Mouse (Mus musculus) spleen, adult 2 months (tissue): Measurements from ENCODE around the gene Map2k6. TPM values are rescaled to one million over a fixed set of nuclear protein-coding genes. Genes with fewer than 3 reads are reported as not detected.

Experiments used
- DNase-seq, 2 experiments: peaks; one replicate each; pipeline versions ENCODE4 v3.0.0 to v3.0.0-alpha.2; 2012 to 2021; ENCODE audit warnings: low spot score in 2 of 2, low read depth in 1 of 2
- H3K27ac ChIP-seq: fragments of 200-500 bp; 2 replicates; pipeline ENCODE4 v1.5.1; 2012; ENCODE audit warnings: low read length, inconsistent platforms; ENCODE audit not compliant: insufficient read depth
- H3K27me3 ChIP-seq: fragments of 200-500 bp; 2 replicates; pipeline ENCODE4 v1.6.1; 2012; ENCODE audit warnings: mild to moderate bottlenecking, moderate library complexity, low read length, inconsistent platforms; ENCODE audit not compliant: control insufficient read depth, insufficient read depth
- H3K36me3 ChIP-seq: fragments of 200-500 bp; 2 replicates; pipeline ENCODE4 v1.6.1; 2012; ENCODE audit warnings: mild to moderate bottlenecking, low read length, inconsistent platforms; ENCODE audit not compliant: control insufficient read depth, insufficient read depth
- H3K4me1 ChIP-seq: fragments of 200-500 bp; 2 replicates; pipeline ENCODE4 v1.6.1; 2011; ENCODE audit warnings: inconsistent platforms; ENCODE audit not compliant: control insufficient read depth, insufficient read depth, insufficient read length
- H3K4me3 ChIP-seq: fragments of 200-500 bp; 2 replicates; pipeline ENCODE4 v1.5.1; 2011; ENCODE audit warnings: mild to moderate bottlenecking, inconsistent platforms; ENCODE audit not compliant: insufficient read depth, insufficient read length; ENCODE audit errors: extremely low read depth
- CTCF ChIP-seq: fragments of 200-500 bp; IDR thresholded peaks from 2 replicates; pipeline ENCODE4 v1.5.1; 2011; ENCODE audit warnings: mild to moderate bottlenecking, inconsistent platforms; ENCODE audit not compliant: insufficient read depth, insufficient read length, insufficient replicate concordance; ENCODE audit errors: extremely low read depth
- POLR2A ChIP-seq: fragments of 200-500 bp; IDR thresholded peaks from 2 replicates; pipeline ENCODE4 v1.6.1; 2011; ENCODE audit warnings: low read depth, low read length, inconsistent platforms
- WGBS: fragments of 180-500 bp; shearing (Covaris S2); methylation state at CpG from one replicate; pipeline ENCODE4 v1.1.7; 2018; 5-methylcytosine and 5-hydroxymethylcytosine counted together
- polyA plus RNA-seq: library from polyadenylated mRNA; depleted of rRNA; stranded (reverse); fragments of >200 nt; gene quantifications from 2 replicates; pipeline ENCODE4 v1.2.3, GENCODE M21; 2012

Map2k6 gene
- polyA plus RNA-seq, 1 experiment, result 2.1 TPM

GRCm38 (mm10) chr11:110369312-110370019, 29.5 kb upstream of the Map2k6 start:
- Histone ChIP-seq H3K36me3 (no peaks in the 10 kb centered on the region), H3K27me3 (no peaks in the 10 kb centered on the region), H3K4me3 (peak overlapping the region; percentile 37; the same call in 1 of the 2 replicates), H3K4me1 (peaks cover 4% of the 10 kb centered on the region; the same call in 1 of the 2 replicates), H3K27ac (peak overlapping the region; percentile 42; the same call in 1 of the 2 replicates)
- 35% methylated on average over 15 of the region's 15 CpGs for WGBS
- TF ChIP-seq CTCF (no peak), POLR2A (no peak; the same call in 1 of the 2 replicates)
- DNase-seq, result peak in 1 of 2 experiments; percentile 18

GRCm38 (mm10) chr11:110371827-110372226, 27.1 kb upstream of the Map2k6 start:
- peaks cover 4% of the 10 kb centered on the region; the same call in 1 of the 2 replicates for H3K4me1 ChIP-seq
- peak overlapping the region; percentile 63 for H3K27ac ChIP-seq
- no peak for TF ChIP-seq POLR2A
- no peak for TF ChIP-seq CTCF
- no peaks in the 10 kb centered on the region for H3K27me3 ChIP-seq
- no peak for DNase-seq
- H3K4me3 ChIP-seq, result no peak overlapping the region
- no peaks in the 10 kb centered on the region for H3K36me3 ChIP-seq
- WGBS, result 62% methylated on average over 8 of the region's 8 CpGs

GRCm38 (mm10) chr11:110372266-110372954, 26.5 kb upstream of the Map2k6 start:
- TF ChIP-seq CTCF (no peak), POLR2A (no peak)
- Histone ChIP-seq H3K4me3 (no peak overlapping the region), H3K27ac (peak overlapping the region; percentile 63; the same call in 1 of the 2 replicates), H3K27me3 (no peaks in the 10 kb centered on the region), H3K36me3 (no peaks in the 10 kb centered on the region), H3K4me1 (peaks cover 4% of the 10 kb centered on the region; the same call in 1 of the 2 replicates)
- 35% methylated on average over 15 of the region's 15 CpGs for WGBS
- peak; percentile 6 to 56 for DNase-seq

GRCm38 (mm10) chr11:110374036-110374435, 24.9 kb upstream of the Map2k6 start:
- Histone ChIP-seq H3K4me3 (no peak overlapping the region), H3K4me1 (peaks cover 4% of the 10 kb centered on the region; the same call in 1 of the 2 replicates), H3K27me3 (no peaks in the 10 kb centered on the region), H3K36me3 (no peaks in the 10 kb centered on the region), H3K27ac (no peak overlapping the region)
- no peak for DNase-seq
- TF ChIP-seq CTCF (no peak), POLR2A (no peak)
- WGBS, result 89% methylated on average over 9 of the region's 9 CpGs

- Histone ChIP-seq H3K27me3 (no peaks in the 10 kb centered on the region), H3K4me1 (no peaks in the 10 kb centered on the region), H3K36me3 (no peaks in the 10 kb centered on the region), H3K27ac (no peak overlapping the region), H3K4me3 (peak overlapping the region; percentile 44)
- TF ChIP-seq POLR2A, result no peak
- no peak for TF ChIP-seq CTCF
- WGBS, result 3% methylated on average over 20 of the region's 20 CpGs
- DNase-seq, result no peak
These were observed 19.1 kb upstream of the Map2k6 start for GRCm38 (mm10) chr11:110379661-110380309.

- 22% methylated on average over 15 of the region's 15 CpGs for WGBS
- DNase-seq, result no peak
These were observed 18.6 kb upstream of the Map2k6 start for GRCm38 (mm10) chr11:110380310-110380668.

More at GRCm38 (mm10) chr11:110380310-110380668, 18.6 kb upstream of the Map2k6 start:
- Histone ChIP-seq H3K36me3 (no peaks in the 10 kb centered on the region), H3K27me3 (no peaks in the 10 kb centered on the region), H3K4me1 (no peaks in the 10 kb centered on the region), H3K27ac (no peak overlapping the region), H3K4me3 (peak overlapping the region; percentile 44)
- TF ChIP-seq CTCF (no peak), POLR2A (no peak)
